Mouse (Mus musculus) lung, embryonic 16.5 days (tissue): ENCODE measurements around the gene Slirp. TPM values are rescaled to one million over a fixed set of nuclear protein-coding genes. Genes with fewer than 3 reads are reported as not detected.
"Not testable (repeated sequence)": the region's sequence is repeated elsewhere in the genome, so short reads cannot be mapped to it uniquely, and the experiment has no call there.

Source experiments
- ATAC-seq: fragments of 200-750 bp; cut with Nextera tagmentation; 2 replicates; pipeline ENCODE4 v1.8.0; 2017; ENCODE audit warnings: low read depth, mild to moderate bottlenecking, moderate library complexity
- H3K27ac ChIP-seq: fragments of 300-500 bp; sonication (generic); 2 replicates; pipeline ENCODE4 v1.5.1; 2014; ENCODE audit warnings: mild to moderate bottlenecking, control low read depth, low read length
- H3K27me3 ChIP-seq: fragments of 300-500 bp; sonication (generic); 2 replicates; pipeline ENCODE4 v1.6.1; 2014; ENCODE audit warnings: low read depth, low read length, mixed read lengths; ENCODE audit not compliant: control insufficient read depth, insufficient read depth
- H3K36me3 ChIP-seq: fragments of 300-500 bp; sonication (generic); 2 replicates; pipeline ENCODE4 v1.6.1; 2014; ENCODE audit warnings: low read length; ENCODE audit not compliant: control insufficient read depth, insufficient read depth
- H3K4me1 ChIP-seq: fragments of 300-500 bp; sonication (generic); replicated peaks from 2 replicates; pipeline ENCODE4 v1.6.1; 2014; ENCODE audit warnings: low read length, mixed read lengths; ENCODE audit not compliant: control insufficient read depth, insufficient read depth
- H3K4me2 ChIP-seq: fragments of 300-500 bp; sonication (generic); 2 replicates; pipeline ENCODE4 v1.6.1; 2014; ENCODE audit warnings: low read depth, low read length, control low read depth
- H3K4me3 ChIP-seq: fragments of 300-500 bp; sonication (generic); 2 replicates; pipeline ENCODE4 v1.5.1; 2014; ENCODE audit warnings: mild to moderate bottlenecking, low read length, control low read depth
- H3K9ac ChIP-seq: fragments of 300-500 bp; sonication (generic); 2 replicates; pipeline ENCODE4 v1.6.1; 2014; ENCODE audit warnings: low read length, control low read depth
- H3K9me3 ChIP-seq: fragments of 300-500 bp; sonication (generic); 2 replicates; pipeline ENCODE4 v1.6.1; 2016; ENCODE audit warnings: low read length; ENCODE audit not compliant: control insufficient read depth
- WGBS: fragments of 180-500 bp; shearing (Covaris S2); extraction: QIAGEN DNeasy Blood & Tissue Kit; methylation state at CpG from one replicate; pipeline ENCODE4 v1.1.7; 2014; 5-methylcytosine and 5-hydroxymethylcytosine counted together
- polyA plus RNA-seq: library from polyadenylated mRNA; unstranded; fragments of >200 nt; fragmentation: Nextera tagmentation; extraction: Ambion mirVana; gene quantifications from 2 replicates; pipeline ENCODE4 v1.2.1, GENCODE M21; 2015

Gene Slirp
- polyA plus RNA-seq, 1 experiment from 2014 or later, result 303 TPM

DNA sequence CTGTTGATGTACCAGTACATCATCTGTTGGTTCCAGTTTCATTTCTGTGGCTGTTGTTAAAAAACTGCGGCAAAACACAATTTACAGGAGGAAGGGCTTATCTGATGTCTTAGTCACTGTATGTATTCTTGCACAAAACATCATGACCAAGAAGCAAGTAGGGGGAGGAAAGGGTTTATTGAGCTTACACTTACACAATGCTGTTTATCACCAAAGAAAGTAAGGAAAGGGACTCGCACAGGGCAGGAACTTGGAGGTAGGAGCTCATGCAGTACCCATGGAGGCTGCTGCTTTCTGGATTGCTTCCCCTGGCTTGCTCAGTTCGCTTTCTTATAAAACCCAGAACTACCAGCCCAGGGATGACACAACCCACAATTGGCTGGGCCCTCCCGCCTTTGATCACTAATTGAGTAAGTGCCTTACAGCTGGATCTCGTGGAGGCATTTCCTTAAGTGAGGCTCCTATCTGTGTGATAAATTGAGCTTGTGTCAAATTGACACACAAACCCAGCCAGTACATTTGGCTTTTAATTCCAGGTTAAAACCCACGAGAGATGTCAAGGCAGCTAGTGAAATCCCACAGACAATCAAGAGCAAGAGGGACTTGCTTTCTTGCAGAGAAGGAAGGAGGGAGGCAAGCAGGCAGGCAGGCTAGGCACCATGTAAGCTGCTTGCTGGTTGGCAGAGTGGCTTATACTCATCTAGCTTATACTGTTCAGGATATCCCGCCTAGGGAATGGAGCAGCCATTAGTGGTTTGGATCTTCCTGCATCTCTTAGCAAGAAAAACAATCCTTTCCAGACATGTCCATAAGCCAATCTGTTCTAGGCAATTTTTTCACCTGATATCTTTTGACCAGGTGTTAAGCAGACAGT lies 26.8 kb downstream of the Slirp start:
- Histone ChIP-seq H3K27me3 (no peaks in the 10 kb centered on the region), H3K9ac (peak overlapping the region; percentile 96), H3K27ac (no peak overlapping the region), H3K4me1 (peaks cover 8% of the 10 kb centered on the region), H3K4me3 (peak overlapping the region; percentile 93), H3K9me3 (no peaks in the 10 kb centered on the region), H3K4me2 (peak overlapping the region; percentile 71), H3K36me3 (peaks cover 7% of the 10 kb centered on the region; the same call in 1 of the 2 replicates)
- 61% methylated on average over 7 of the region's 7 CpGs for WGBS
- ATAC-seq, result no peak

DNA sequence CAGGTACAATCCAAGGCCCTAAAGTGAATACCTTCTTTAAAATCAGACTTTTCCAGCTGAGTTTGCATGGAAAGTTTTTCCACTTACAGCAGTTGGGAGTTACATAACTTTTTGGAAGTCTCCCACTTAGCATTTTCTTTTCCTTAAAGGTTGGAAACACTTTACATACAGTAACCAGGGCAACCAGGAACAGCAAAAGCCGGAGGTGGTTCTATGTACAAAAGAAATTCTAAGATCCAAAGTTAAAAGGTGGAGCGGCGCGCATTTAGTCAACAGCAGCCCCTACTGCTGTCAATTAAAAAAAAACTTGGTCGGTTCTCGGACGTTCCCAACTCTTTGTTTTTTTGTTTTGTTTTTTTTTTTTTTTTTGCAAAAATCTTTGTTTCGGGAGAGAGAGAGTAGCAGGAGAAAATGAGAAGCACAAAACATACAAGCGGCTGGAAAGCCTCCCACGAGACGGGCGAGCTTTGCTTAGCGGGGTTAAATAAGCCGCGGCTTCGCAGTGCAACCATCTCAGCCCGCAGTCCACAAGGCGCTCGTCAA lies 27.8 kb downstream of the Slirp start:
- H3K9ac ChIP-seq, result peak overlapping the region; percentile 96
- peaks cover 7% of the 10 kb centered on the region; the same call in 1 of the 2 replicates for H3K36me3 ChIP-seq
- H3K4me3 ChIP-seq, result peak overlapping the region; percentile 93
- ATAC-seq, result no peak
- H3K27me3 ChIP-seq, result no peaks in the 10 kb centered on the region
- no peaks in the 10 kb centered on the region for H3K9me3 ChIP-seq
- 0% methylated on average over 19 of the region's 19 CpGs for WGBS
- peaks cover 8% of the 10 kb centered on the region for H3K4me1 ChIP-seq
- H3K27ac ChIP-seq, result peak overlapping the region; percentile 90
- peak overlapping the region; percentile 71 for H3K4me2 ChIP-seq

DNA sequence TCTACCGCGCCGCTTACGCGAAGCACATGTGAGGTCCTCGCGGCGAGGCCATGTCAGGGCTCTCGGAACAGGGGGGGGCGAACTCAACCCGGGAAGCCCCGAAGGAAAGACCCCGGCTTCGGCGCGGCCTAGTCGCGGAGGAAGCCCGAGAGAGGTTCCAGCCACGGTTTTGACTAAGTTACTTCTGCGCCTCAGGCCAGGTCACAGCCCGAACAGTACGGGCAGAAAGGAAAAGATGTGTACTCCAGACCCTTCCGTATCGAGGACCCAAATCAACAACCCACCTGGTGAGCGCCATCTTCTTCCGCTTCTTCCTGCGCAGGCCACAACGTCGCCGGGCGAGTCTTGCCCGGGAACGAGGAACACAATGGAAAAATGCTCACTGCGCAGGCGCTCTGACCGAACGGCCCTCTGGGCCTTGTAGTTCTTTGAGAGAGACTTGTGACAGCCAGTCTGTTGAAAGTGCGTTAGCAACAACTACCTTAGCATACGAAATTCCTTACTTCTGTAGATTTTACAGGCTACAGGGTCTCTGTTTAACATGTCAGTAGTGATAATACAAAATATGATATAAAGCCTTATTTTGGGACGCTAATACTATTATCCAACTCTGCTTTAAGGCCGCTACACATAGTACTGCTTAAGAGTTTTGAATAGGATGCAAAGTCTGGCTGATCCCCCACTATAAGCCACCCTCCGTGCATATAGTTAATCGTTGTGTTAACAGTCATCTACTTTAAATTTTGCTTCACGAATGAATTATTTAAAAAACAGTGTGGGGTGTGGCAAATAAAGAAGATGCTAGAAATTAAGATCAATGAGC lies 28.5 kb downstream of the Slirp start, which contains the start of gene Snw1:
TSS of gene Snw1 (minus strand) at position 311 of the 823 bp plus-strand sequence.
- WGBS, result 3% methylated on average over 45 of the region's 45 CpGs
- Histone ChIP-seq H3K4me1 (peaks cover 8% of the 10 kb centered on the region), H3K27me3 (no peaks in the 10 kb centered on the region), H3K27ac (peak within 1 kb of the TSS; percentile 90), H3K4me2 (peak within 1 kb of the TSS; percentile 71), H3K9ac (peak within 1 kb of the TSS; percentile 96), H3K4me3 (peak within 1 kb of the TSS; percentile 93), H3K9me3 (no peaks in the 10 kb centered on the region), H3K36me3 (peaks cover 7% of the 10 kb centered on the region; the same call in 1 of the 2 replicates)
- ATAC-seq, result peak; percentile 97

DNA sequence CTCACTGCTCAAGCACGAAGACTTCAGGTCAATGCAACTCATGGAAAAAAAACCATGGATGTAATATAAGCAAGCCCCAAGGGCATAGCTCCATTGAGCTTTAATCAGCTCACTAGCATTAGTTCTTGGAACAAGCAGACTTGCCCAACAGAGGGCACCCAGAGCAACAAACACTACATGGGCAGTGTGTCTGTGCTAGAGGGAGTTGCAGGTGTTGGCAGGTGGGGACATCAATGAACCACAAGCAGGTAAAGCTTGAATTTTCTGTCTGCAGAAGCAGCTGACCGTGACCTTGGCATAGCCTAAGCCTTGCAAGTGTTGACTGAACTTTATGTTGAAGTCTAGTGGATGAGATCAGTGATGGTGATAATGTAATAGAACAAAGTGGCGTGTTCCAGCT lies 31.1 kb downstream of the Slirp start:
- 72% methylated on average over 3 of the region's 3 CpGs for WGBS
- no peak for ATAC-seq

DNA sequence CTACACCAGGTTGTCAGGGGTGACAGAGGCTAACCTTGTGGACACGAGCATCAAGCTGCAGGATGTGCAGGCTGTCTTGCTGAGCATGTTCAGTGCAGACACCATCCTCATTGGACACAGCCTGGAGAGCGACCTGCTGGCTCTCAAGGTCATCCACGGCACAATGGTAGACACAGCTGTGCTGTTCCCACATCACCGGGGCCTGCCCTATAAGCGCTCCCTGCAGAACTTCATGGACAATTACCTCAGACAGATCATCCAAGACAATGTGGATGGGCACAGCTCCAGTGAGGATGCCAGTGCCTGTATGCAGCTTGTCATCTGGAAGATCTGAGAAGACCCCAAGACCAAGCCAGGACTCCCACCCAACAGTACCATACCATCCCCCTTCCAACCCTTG lies 38.8 kb downstream of the Slirp start:
- not testable (repeated sequence) for H3K9ac ChIP-seq, H3K36me3 ChIP-seq, ATAC-seq, H3K9me3 ChIP-seq, H3K4me2 ChIP-seq, H3K27ac ChIP-seq, H3K27me3 ChIP-seq, H3K4me3 ChIP-seq, H3K4me1 ChIP-seq
- WGBS, result 88% methylated on average over 5 of the region's 5 CpGs

More for the DNA sequence above, 31.1 kb downstream of the Slirp start:
- no peaks in the 10 kb centered on the region for H3K9me3 ChIP-seq
- H3K9ac ChIP-seq, result no peak overlapping the region
- no peak overlapping the region for H3K4me2 ChIP-seq
- no peaks in the 10 kb centered on the region for H3K36me3 ChIP-seq
- no peaks in the 10 kb centered on the region for H3K27me3 ChIP-seq
- peaks cover 8% of the 10 kb centered on the region for H3K4me1 ChIP-seq
- H3K4me3 ChIP-seq, result no peak overlapping the region
- no peak overlapping the region for H3K27ac ChIP-seq

DNA sequence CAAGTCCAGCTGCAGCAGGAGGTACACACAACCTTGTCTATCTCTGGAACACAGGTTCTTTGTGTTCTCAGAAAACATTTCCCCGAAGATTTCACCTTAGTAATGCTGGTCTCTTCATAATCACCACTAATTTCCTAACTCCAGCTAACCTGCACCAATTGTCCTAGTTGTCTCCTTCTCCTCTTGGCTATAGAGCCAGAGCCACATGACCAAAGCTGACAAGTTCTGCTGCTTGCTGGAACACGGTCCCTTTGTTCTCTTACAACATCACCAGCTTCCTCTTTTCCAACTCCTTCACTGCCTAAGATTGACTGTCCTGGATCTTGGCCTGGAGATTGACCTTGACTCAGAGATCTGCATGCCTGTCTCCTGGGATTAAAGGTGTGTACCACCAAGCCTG lies 45.0 kb downstream of the Slirp start:
- 48% methylated on average over 2 of the region's 2 CpGs for WGBS
- H3K9me3 ChIP-seq, H3K4me2 ChIP-seq: not testable (repeated sequence)

GRCm38 (mm10) chr12:87494421-87494820 lies 50.7 kb downstream of the Slirp start, which contains the start of gene Gm5788:
Gm5788 (plus strand) TSS chr12:87494721.
- not testable (repeated sequence) for H3K4me3 ChIP-seq, H3K4me2 ChIP-seq, H3K9me3 ChIP-seq, ATAC-seq, H3K4me1 ChIP-seq, H3K36me3 ChIP-seq, H3K9ac ChIP-seq, H3K27ac ChIP-seq, H3K27me3 ChIP-seq
- WGBS, result 86% methylated on average over 3 of the region's 3 CpGs

More for the DNA sequence above, 45.0 kb downstream of the Slirp start:
- H3K36me3 ChIP-seq, ATAC-seq, H3K27ac ChIP-seq, H3K27me3 ChIP-seq, H3K4me1 ChIP-seq, H3K4me3 ChIP-seq, H3K9ac ChIP-seq: not testable (repeated sequence)
